Mouse (Mus musculus): ENCODE results near the gene Ncaph2. TPM values are rescaled to one million over a fixed set of nuclear protein-coding genes. Genes with fewer than 3 reads are reported as not detected.
A peak's percentile ranks its signal among the peaks of the same experiment; 100 is the strongest.

Ncaph2 gene
- polyA plus RNA-seq, 1 experiment from 2014 or later = 168 TPM

DNA sequence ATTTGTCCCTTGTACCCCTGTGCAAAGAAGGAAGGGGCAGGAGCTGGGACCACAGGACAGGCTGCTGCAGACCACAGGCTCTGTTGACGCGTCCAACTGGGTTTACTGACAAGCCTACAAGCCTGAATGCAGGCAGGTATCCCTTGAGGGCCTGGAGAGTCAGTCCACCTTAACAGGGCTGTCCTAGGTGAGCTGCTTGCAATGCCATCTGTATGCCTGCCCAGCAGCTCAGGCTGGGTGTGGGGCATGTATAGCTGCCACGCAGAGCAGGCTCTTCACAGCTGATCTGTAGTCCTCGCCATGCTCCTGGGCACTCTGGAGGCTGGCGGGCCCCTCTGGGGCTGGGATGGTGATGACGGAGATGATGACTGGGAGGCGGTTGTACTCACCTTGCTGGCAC, 29.1 kb downstream of the Ncaph2 start, which contains the start of gene Klhdc7b:
TSS of gene Klhdc7b (plus strand) at position 301 of the 400 bp plus-strand sequence.
- WGBS = 92% methylated on average over 7 of the region's 7 CpGs
- Histone ChIP-seq H3K4me3 (ENCODE audit: low read depth, low read length) (no peak within 1 kb of the TSS), H3K9me3 (ENCODE audit: control insufficient read depth, low read length) (no peaks in the 10 kb centered on the region), H3K36me3 (ENCODE audit: control insufficient read depth, insufficient read depth, low read length) (no peaks in the 10 kb centered on the region), H3K4me1 (ENCODE audit: control insufficient read depth, insufficient read depth, low read length) (no peaks in the 10 kb centered on the region), H3K9ac (ENCODE audit: low read length) (no peak within 1 kb of the TSS), H3K27ac (ENCODE audit: low read depth, low read length) (no peak within 1 kb of the TSS), H3K4me2 (no peak within 1 kb of the TSS), H3K27me3 (ENCODE audit: control insufficient read depth, insufficient read depth, low read length) (peaks cover 7% of the 10 kb centered on the region)
- DNase-seq (ENCODE audit: low spot score, missing footprints) (peak; percentile 60), ATAC-seq (ENCODE audit: low FRiP score) (no peak)

DNA sequence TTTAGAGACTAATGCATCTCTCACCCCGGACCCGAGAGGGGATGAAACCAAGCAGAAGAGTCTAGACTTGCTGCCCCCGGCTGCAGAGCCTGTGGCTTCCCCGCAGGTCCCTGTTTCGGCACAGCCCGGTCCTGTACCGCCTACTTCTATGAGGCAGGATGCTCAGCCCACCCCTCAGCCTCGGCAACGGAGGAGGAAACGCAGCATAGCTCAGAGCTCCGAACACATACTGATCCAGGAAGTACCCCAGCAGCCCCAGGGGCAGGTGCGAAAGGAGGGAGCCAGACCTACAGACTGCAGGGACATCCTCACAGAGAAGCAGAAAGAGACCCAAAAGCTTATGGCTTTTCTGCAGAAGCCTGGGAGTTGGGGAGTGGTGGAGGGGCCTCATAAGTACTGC, 31.6 kb downstream of the Ncaph2 start:
- Histone ChIP-seq H3K4me3 (ENCODE audit: low read depth, low read length) (no peak overlapping the region), H3K4me1 (ENCODE audit: control insufficient read depth, insufficient read depth, low read length) (no peaks in the 10 kb centered on the region), H3K27ac (ENCODE audit: low read depth, low read length) (no peak overlapping the region), H3K9ac (ENCODE audit: low read length) (no peak overlapping the region), H3K4me2 (no peak overlapping the region), H3K36me3 (ENCODE audit: control insufficient read depth, insufficient read depth, low read length) (no peaks in the 10 kb centered on the region), H3K27me3 (ENCODE audit: control insufficient read depth, insufficient read depth, low read length) (no peaks in the 10 kb centered on the region), H3K9me3 (ENCODE audit: control insufficient read depth, low read length) (no peaks in the 10 kb centered on the region)
- ATAC-seq (ENCODE audit: low FRiP score) (no peak), DNase-seq (ENCODE audit: low spot score, missing footprints) (no peak)
- WGBS = 47% methylated on average over 12 of the region's 12 CpGs

DNA sequence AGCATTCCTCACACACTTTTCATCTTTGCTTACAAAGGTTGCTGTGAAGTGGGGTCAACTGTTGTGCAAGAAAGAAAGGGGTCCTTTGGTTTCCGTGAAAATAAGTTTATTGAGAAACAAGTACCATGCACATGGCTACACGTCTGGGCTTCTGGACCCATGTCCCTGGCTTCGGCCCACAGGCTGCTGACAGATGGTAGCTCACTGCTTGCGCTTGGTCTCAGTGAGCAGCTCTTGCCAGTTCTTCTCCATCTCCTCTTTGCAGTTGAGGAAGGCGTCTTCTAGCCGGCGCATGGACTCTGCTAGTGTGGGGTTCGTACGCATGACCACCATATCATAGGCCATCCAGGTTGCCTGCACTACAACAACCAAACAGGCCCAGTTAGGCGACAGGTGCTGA, 34.6 kb downstream of the Ncaph2 start:
- no peaks in the 10 kb centered on the region for H3K9me3 ChIP-seq (ENCODE audit: control insufficient read depth, low read length)
- no peak for ATAC-seq (ENCODE audit: low FRiP score)
- H3K4me1 ChIP-seq (ENCODE audit: control insufficient read depth, insufficient read depth, low read length) = no peaks in the 10 kb centered on the region
- H3K27me3 ChIP-seq (ENCODE audit: control insufficient read depth, insufficient read depth, low read length) = no peaks in the 10 kb centered on the region
- H3K4me2 ChIP-seq = no peak overlapping the region
- DNase-seq (ENCODE audit: low spot score, missing footprints) = no peak
- H3K4me3 ChIP-seq (ENCODE audit: low read depth, low read length) = no peak overlapping the region
- H3K27ac ChIP-seq (ENCODE audit: low read depth, low read length) = no peak overlapping the region
- H3K9ac ChIP-seq (ENCODE audit: low read length) = no peak overlapping the region
- H3K36me3 ChIP-seq (ENCODE audit: control insufficient read depth, insufficient read depth, low read length) = no peaks in the 10 kb centered on the region
- 93% methylated on average over 10 of the region's 10 CpGs for WGBS

DNA sequence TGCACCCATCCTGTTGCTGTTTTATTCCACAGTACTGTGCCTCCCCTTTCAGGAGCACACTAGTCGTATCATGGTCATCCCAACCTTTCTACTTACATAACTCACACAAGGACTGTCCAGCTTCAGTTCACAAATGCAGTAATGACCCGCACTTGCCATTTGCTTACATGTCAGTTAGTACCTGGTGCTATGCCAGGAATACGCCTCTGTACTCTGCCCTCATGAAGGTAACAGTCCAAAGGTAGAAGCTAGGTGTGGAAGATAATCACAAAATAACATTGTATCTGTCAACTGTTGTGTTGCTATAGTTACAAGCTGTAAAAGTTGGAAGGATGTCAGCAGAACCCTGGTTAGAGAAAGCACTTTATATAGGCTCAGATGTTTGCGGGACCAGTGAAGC, 41.4 kb downstream of the Ncaph2 start:
- Histone ChIP-seq H3K9ac (ENCODE audit: low read length) (no peak overlapping the region), H3K4me2 (no peak overlapping the region), H3K27me3 (ENCODE audit: control insufficient read depth, insufficient read depth, low read length) (no peaks in the 10 kb centered on the region), H3K9me3 (ENCODE audit: control insufficient read depth, low read length) (no peaks in the 10 kb centered on the region), H3K4me1 (ENCODE audit: control insufficient read depth, insufficient read depth, low read length) (no peaks in the 10 kb centered on the region), H3K36me3 (ENCODE audit: control insufficient read depth, insufficient read depth, low read length) (no peaks in the 10 kb centered on the region), H3K4me3 (ENCODE audit: low read depth, low read length) (no peak overlapping the region), H3K27ac (ENCODE audit: low read depth, low read length) (no peak overlapping the region)
- ATAC-seq (ENCODE audit: low FRiP score) (no peak), DNase-seq (ENCODE audit: low spot score, missing footprints) (no peak)
- 92% methylated on average over 4 of the region's 4 CpGs for WGBS

DNA sequence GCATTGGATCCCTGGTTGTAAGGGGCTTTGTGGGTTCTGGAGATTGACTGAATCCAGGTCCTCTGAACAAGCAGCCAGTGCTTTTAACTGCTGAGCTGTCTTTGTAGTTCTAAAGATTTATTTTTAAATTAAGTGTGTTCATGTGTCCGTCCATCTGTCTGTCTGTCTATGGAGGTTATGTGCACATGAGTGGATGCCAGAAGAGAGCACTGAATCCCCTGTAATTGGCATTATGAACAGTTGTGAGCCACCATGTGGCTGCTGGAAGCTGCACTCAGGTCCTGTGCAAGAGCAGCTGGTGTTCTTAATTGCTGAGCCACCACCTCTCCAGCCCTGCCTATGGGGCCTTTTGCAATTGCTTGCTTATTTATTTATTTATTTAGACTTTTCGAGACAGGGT, 42.6 kb downstream of the Ncaph2 start:
- H3K4me3 ChIP-seq (ENCODE audit: low read depth, low read length) = no peak overlapping the region
- no peak for DNase-seq (ENCODE audit: low spot score, missing footprints)

DNA sequence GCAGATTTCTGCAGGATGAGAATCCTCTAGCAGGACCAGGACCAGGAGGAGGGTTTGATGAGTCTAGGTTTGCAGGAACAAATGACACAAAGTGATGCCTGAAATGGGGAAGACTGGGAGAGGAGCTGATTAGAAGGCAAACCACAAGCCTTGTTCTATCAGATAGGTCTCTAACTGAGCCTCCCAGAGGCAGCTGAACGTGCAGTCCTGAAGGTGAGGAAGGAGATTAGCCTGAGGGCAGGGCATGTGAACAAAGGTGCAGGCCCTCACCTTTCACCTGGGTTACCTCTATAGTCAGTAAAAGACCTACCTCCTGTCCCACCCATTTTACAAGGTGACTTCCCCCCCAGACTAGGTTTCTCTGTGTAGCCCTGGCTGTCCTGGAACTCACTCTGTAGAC, 44.2 kb downstream of the Ncaph2 start:
- Histone ChIP-seq H3K4me3 (ENCODE audit: low read depth, low read length) (no peak overlapping the region), H3K4me2 (no peak overlapping the region), H3K9me3 (ENCODE audit: control insufficient read depth, low read length) (no peaks in the 10 kb centered on the region), H3K4me1 (ENCODE audit: control insufficient read depth, insufficient read depth, low read length) (no peaks in the 10 kb centered on the region), H3K27me3 (ENCODE audit: control insufficient read depth, insufficient read depth, low read length) (no peaks in the 10 kb centered on the region), H3K36me3 (ENCODE audit: control insufficient read depth, insufficient read depth, low read length) (no peaks in the 10 kb centered on the region), H3K27ac (ENCODE audit: low read depth, low read length) (no peak overlapping the region), H3K9ac (ENCODE audit: low read length) (no peak overlapping the region)
- WGBS = 58% methylated on average over 1 of the region's 1 CpGs
- ATAC-seq (ENCODE audit: low FRiP score) = no peak
- no peak for DNase-seq (ENCODE audit: low spot score, missing footprints)

More for the DNA sequence above, 42.6 kb downstream of the Ncaph2 start:
- no peak overlapping the region for H3K4me2 ChIP-seq
- H3K27me3 ChIP-seq (ENCODE audit: control insufficient read depth, insufficient read depth, low read length) = no peaks in the 10 kb centered on the region
- WGBS = 83% methylated on average over 2 of the region's 2 CpGs
- H3K9ac ChIP-seq (ENCODE audit: low read length) = no peak overlapping the region
- no peaks in the 10 kb centered on the region for H3K4me1 ChIP-seq (ENCODE audit: control insufficient read depth, insufficient read depth, low read length)
- no peaks in the 10 kb centered on the region for H3K9me3 ChIP-seq (ENCODE audit: control insufficient read depth, low read length)
- ATAC-seq (ENCODE audit: low FRiP score) = no peak
- H3K27ac ChIP-seq (ENCODE audit: low read depth, low read length) = no peak overlapping the region
- no peaks in the 10 kb centered on the region for H3K36me3 ChIP-seq (ENCODE audit: control insufficient read depth, insufficient read depth, low read length)

DNA sequence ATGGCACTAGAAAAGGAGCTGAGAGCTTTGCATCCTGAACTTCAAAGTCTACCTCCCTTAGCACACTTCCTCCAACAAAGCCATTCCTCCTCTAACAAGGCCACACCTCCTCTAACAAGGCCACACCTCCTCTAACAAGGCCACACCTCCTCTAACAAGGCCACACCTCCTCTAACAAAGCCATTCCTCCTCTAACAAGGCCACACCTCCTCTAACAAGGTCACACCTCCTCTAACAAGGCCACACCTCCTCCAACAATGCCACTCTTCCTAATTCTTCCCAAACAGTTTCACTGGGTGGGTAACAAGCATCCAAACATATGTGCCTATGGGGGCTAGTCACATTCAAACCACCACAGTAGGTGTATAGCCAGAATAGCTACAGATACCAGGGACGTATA, 47.0 kb downstream of the Ncaph2 start:
- no peak for ATAC-seq (ENCODE audit: low FRiP score)
- peak; percentile 6 for DNase-seq (ENCODE audit: low spot score, missing footprints)
- Histone ChIP-seq H3K27ac (ENCODE audit: low read depth, low read length) (no peak overlapping the region), H3K9me3 (ENCODE audit: control insufficient read depth, low read length) (no peaks in the 10 kb centered on the region), H3K4me2 (no peak overlapping the region), H3K4me3 (ENCODE audit: low read depth, low read length) (no peak overlapping the region), H3K36me3 (ENCODE audit: control insufficient read depth, insufficient read depth, low read length) (no peaks in the 10 kb centered on the region), H3K27me3 (ENCODE audit: control insufficient read depth, insufficient read depth, low read length) (no peaks in the 10 kb centered on the region), H3K9ac (ENCODE audit: low read length) (no peak overlapping the region), H3K4me1 (ENCODE audit: control insufficient read depth, insufficient read depth, low read length) (no peaks in the 10 kb centered on the region)
- WGBS = 89% methylated on average over 1 of the region's 1 CpGs

DNA sequence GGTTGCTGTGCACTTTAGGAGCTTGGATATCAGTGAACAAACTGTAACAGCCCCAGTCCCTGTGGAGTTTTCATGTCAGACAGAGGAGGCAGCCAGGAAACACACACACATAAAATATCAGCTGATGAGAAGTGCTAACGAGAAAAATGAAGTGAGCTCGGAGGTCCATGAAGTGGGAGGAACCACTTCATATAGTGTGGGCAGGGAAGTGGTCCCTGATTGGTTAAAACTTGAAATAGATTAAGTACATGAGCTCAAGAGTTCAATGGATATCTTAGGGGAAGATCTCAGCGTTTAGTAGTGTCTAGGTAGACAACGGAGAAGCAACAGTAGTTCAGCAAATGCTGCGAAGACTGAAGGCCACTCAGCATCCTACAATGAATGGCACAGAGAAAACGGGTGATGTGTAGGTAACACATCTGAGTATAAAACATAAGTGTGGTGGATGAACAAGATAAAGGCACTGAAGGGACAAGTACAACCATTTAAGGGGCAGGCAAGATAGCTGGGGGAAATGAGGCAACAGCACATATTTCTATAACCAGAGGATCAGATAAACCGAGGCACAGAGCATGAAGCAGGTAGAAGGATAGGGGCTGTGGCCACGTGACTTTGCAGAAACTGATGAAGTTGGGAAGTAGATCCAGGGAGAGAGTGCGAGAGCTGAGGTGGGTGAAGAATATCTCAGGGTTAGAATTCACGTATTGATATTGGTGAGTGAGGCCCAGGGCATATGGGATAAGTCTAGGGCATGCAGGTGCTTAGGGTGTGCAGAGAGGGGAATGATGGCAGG, 49.5 kb downstream of the Ncaph2 start:
- no peaks in the 10 kb centered on the region for H3K4me1 ChIP-seq (ENCODE audit: control insufficient read depth, insufficient read depth, low read length)
- H3K9me3 ChIP-seq (ENCODE audit: control insufficient read depth, low read length) = no peaks in the 10 kb centered on the region
- H3K27me3 ChIP-seq (ENCODE audit: control insufficient read depth, insufficient read depth, low read length) = no peaks in the 10 kb centered on the region
- no peak overlapping the region for H3K4me2 ChIP-seq
- H3K9ac ChIP-seq (ENCODE audit: low read length) = no peak overlapping the region
- H3K27ac ChIP-seq (ENCODE audit: low read depth, low read length) = no peak overlapping the region
- ATAC-seq (ENCODE audit: low FRiP score) (no peak), DNase-seq (ENCODE audit: low spot score, missing footprints) (peak; percentile 54)
- H3K4me3 ChIP-seq (ENCODE audit: low read depth, low read length) = no peak overlapping the region
- 85% methylated on average over 10 of the region's 10 CpGs for WGBS
- H3K36me3 ChIP-seq (ENCODE audit: control insufficient read depth, insufficient read depth, low read length) = no peaks in the 10 kb centered on the region

DNA sequence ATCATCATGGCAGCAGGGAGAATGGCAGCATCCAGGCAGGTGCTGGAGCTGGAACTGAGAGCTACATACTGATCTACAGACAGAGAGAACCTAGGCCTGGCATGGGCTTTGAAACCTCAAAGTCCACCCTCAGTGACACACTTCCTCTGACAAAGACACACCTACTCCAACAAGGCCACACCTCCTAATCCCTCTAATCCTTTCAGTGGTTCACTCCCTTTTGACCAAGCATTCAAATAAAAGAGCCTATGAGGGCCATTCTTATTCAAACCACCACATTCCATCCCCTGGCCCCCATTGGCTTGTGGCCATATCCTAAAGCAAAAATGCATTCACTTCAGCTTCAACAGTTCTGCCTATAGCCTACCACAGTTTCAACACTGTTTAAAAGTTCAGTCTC, 51.2 kb downstream of the Ncaph2 start:
- no peaks in the 10 kb centered on the region for H3K27me3 ChIP-seq (ENCODE audit: control insufficient read depth, insufficient read depth, low read length)
- DNase-seq (ENCODE audit: low spot score, missing footprints) (peak; percentile 21), ATAC-seq (ENCODE audit: low FRiP score) (no peak)
- no peaks in the 10 kb centered on the region for H3K4me1 ChIP-seq (ENCODE audit: control insufficient read depth, insufficient read depth, low read length)
- no peaks in the 10 kb centered on the region for H3K9me3 ChIP-seq (ENCODE audit: control insufficient read depth, low read length)
- no peak overlapping the region for H3K9ac ChIP-seq (ENCODE audit: low read length)
- no peaks in the 10 kb centered on the region for H3K36me3 ChIP-seq (ENCODE audit: control insufficient read depth, insufficient read depth, low read length)
- no peak overlapping the region for H3K4me2 ChIP-seq
- no peak overlapping the region for H3K27ac ChIP-seq (ENCODE audit: low read depth, low read length)
- H3K4me3 ChIP-seq (ENCODE audit: low read depth, low read length) = no peak overlapping the region

Measured in midbrain, embryonic 11.5 days (tissue).